Mouse (Mus musculus) brain, embryonic 14.5 days (tissue): ENCODE measurements at regions not wholly inside any gene's neighbourhood (a gene's known extent, or its start where the extent isn't known, plus 50 kb on each side); places are given as distances from the start of the nearest gene placed in this dataset.

Experiments used
- CTCF ChIP-seq: fragments of 200-500 bp; IDR thresholded peaks from 2 replicates; pipeline ENCODE4 v1.5.1; 2012; ENCODE audit warnings: inconsistent platforms, mild to moderate bottlenecking, moderate library complexity, borderline replicate concordance; ENCODE audit not compliant: insufficient read depth, insufficient read length; ENCODE audit errors: extremely low read depth
- POLR2A ChIP-seq: fragments of 200-500 bp; IDR thresholded peaks from 2 replicates; pipeline ENCODE4 v1.6.1; 2012; ENCODE audit warnings: mild to moderate bottlenecking, inconsistent platforms, borderline replicate concordance; ENCODE audit not compliant: poor library complexity, insufficient read depth, insufficient read length, severe bottlenecking; ENCODE audit errors: extremely low read depth

DNA sequence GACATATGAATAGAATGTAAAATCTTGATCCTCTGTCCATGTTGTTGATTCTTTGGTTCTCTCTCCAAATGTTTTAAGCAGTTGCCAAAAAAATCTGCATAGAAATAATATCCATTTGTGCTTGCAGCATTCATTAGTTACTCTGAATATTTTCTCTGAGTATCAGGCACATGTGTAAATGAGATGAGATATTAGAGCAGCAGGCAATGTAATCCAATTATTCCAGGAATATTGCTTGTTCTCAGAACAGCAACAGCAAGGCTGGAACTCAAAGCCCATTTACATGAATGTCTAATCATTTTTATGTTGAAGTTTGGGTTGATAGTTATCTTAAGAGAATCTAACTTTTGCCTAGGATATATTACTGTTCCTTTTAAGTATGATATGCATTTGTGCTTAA, 1014.9 kb downstream of the D3Ertd751e start:
- no peak for TF ChIP-seq CTCF
- no peak for TF ChIP-seq POLR2A
